Mouse (Mus musculus): ENCODE results near the gene Ptprt. TPM values are rescaled to one million over a fixed set of nuclear protein-coding genes. Genes with fewer than 3 reads are reported as not detected.
"Not testable (repeated sequence)": the region's sequence is repeated elsewhere in the genome, so short reads cannot be mapped to it uniquely, and the experiment has no call there.

The Ptprt gene
- polyA plus RNA-seq, 1 experiment from 2014 or later: 0.99 TPM

DNA sequence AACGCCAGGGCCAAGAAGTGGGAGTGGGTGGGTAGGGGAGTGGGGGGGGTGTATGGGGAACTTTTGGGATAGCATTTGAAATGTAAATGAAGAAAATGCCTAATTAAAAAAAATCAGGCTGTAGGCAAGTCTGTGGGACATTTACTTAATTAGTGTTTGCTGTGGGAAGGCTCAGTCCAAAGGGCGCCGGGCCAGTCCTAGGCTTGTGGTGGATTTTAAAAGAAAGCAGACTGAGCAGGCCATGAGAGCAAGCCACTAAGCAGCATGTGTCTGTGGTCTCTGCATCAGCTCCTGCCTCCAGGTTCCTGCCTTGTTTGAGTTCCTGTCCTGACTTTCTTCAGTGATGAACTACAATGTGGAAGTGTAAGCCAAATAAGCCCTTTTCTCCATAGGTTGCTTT is 524.8 kb downstream of the Ptprt start:
- ATAC-seq; H3K27me3 ChIP-seq (replicated peaks): not testable (repeated sequence)

DNA sequence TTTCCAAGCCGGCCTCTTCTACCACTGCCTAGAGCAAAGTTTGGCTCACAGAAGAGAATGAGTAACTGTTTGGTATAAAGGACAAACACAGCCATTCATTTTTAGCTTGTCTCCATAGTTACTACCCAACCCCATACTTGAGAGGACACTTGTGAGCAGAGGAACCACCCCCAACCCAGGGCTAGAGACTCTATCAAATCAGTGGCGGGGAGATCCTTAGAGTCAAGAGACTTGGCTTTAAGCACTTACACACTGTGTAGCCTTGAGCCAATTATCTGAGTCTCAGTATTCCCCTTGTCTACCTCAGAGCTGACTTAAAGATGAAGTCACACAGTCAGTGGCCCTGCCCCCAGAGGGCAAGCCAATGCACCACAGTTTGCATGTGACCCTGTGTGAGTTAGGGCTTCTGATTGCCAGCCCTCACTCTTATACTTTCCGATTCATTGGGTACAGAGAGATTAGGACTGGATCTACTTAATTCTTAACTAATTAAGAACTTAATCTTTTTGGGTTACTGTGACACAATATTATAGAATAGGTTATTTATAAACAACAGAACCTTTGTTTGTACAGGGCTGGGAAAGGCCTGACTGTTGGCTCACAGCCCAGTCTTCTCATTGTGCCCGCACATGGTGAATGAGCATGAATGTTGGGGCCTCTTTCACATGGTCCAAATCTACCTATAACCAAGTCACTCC is 529.2 kb downstream of the Ptprt start:
- H3K9ac ChIP-seq: no peak overlapping the region
- no peaks in the 10 kb centered on the region for H3K4me1 ChIP-seq (replicated peaks)
- no peak overlapping the region for H3K4me2 ChIP-seq (replicated peaks)
- peak; percentile 31 for ATAC-seq
- H3K9me3 ChIP-seq: no peaks in the 10 kb centered on the region
- H3K27me3 ChIP-seq (replicated peaks): no peaks in the 10 kb centered on the region
- no peaks in the 10 kb centered on the region for H3K36me3 ChIP-seq
- H3K4me3 ChIP-seq (replicated peaks): no peak overlapping the region
- WGBS: 68% methylated on average over 4 of the region's 4 CpGs
- no peak overlapping the region for H3K27ac ChIP-seq

More for the DNA sequence above, 524.8 kb downstream of the Ptprt start:
- not testable (repeated sequence) for H3K4me3 ChIP-seq (replicated peaks); H3K4me1 ChIP-seq (replicated peaks); H3K36me3 ChIP-seq; H3K9me3 ChIP-seq; H3K9ac ChIP-seq; H3K27ac ChIP-seq; H3K4me2 ChIP-seq (replicated peaks)
- WGBS: 97% methylated on average over 3 of the region's 3 CpGs

DNA sequence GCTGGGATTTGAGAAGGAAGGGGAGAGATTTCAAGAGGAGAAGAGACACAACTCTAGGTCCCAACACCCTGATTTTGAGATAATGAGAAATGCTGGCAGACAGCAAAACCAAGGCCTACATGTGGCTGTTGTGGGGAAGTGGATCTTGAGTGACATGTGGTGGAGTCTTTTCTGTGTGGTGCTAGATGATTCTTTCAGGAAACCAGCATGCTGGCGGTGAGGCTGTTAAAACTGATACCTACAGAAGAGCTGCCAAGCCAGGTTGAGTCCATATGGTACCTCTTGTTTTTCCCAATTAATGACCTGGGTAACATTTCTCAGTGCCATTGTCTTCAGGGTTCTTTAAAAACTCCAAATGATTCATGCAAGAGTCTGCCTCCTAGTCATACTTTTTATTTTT is 531.1 kb downstream of the Ptprt start:
- Histone ChIP-seq H3K4me2 (replicated peaks) (no peak overlapping the region), H3K4me3 (replicated peaks) (no peak overlapping the region), H3K9ac (no peak overlapping the region), H3K27ac (no peak overlapping the region), H3K9me3 (no peaks in the 10 kb centered on the region), H3K4me1 (replicated peaks) (no peaks in the 10 kb centered on the region), H3K36me3 (no peaks in the 10 kb centered on the region), H3K27me3 (replicated peaks) (no peaks in the 10 kb centered on the region)
- 85% methylated on average over 1 of the region's 1 CpGs for WGBS
- ATAC-seq: no peak

DNA sequence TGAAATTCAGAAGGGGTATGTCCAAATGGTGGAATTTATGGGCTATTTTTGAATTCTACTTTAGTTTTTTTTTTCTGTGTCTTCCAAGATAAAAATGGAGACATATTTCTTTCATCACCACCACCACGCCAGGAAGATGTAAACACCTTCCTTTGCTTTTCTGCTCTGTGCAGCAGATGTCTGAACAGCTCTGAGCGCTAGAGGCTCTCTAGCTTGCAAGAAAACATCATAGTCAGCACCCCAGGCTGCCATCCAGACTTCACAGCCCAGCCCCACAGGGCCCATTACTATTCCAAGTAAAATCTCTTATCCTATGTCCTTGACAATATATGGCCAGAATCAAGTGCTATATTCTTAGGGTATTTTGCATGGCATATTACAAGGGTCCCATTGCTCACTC is 542.9 kb downstream of the Ptprt start:
- H3K36me3 ChIP-seq: no peaks in the 10 kb centered on the region
- no peaks in the 10 kb centered on the region for H3K4me1 ChIP-seq (replicated peaks)
- no peak overlapping the region for H3K4me3 ChIP-seq (replicated peaks)
- 56% methylated on average over 2 of the region's 2 CpGs for WGBS
- no peak overlapping the region for H3K9ac ChIP-seq
- no peak overlapping the region for H3K27ac ChIP-seq
- no peak overlapping the region for H3K4me2 ChIP-seq (replicated peaks)
- no peak for ATAC-seq
- H3K27me3 ChIP-seq (replicated peaks): no peaks in the 10 kb centered on the region
- no peaks in the 10 kb centered on the region for H3K9me3 ChIP-seq

DNA sequence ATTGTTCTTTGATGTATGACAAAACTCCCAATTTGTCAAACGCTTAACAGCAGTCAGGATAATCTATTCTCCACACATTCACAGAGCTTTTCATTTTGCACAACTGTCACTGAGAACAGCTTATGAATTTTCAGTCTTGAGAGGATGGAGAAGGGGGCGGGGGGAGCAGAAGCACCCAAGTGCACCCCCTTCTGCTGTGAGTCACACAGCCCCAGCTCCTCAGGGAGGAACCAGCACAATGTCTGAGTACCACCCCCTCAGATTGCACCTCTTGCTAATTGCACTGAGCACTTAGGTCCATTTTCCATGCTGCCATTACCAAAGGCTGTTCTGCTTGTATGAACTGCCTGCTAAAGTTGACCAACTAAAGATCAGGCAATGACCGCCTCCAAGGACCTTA is 578.6 kb downstream of the Ptprt start:
- Histone ChIP-seq H3K27me3 (replicated peaks) (no peaks in the 10 kb centered on the region), H3K9ac (no peak overlapping the region), H3K4me2 (replicated peaks) (no peak overlapping the region), H3K36me3 (no peaks in the 10 kb centered on the region), H3K9me3 (no peaks in the 10 kb centered on the region), H3K27ac (no peak overlapping the region), H3K4me1 (replicated peaks) (no peaks in the 10 kb centered on the region), H3K4me3 (replicated peaks) (no peak overlapping the region)
- ATAC-seq: no peak
- WGBS: 91% methylated on average over 3 of the region's 3 CpGs

DNA sequence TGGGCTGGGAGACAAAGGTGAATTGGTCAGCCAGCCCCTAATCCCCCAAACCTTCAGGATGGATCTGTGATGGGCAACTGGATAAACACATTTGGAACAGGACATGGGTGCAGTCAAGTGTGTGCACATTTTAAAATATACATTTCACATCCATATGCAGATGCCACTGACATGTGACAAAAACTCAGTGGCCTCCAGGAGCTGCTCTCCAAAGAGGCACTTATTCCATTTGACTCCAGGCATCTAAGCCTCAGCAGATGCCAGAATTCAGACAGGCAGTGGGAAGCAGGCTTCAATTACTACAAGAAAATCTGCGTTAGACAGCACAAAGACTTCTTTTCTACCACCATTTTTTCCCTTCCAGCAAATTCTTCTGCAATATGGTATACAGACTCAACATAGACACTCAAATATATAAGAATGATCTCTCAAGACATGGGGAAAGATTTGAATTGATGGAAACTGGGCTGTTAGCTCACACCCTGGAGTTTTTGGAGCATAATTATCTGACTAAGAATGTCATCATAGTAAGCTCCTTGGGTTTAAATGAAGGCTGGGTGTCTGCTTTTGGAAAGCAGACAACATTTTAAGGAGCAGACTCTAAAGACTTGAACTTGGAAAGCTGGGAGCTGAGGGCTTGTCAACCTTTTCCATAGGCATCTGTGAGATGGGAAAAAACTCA is 580.1 kb downstream of the Ptprt start:
- no peak overlapping the region for H3K27ac ChIP-seq
- no peaks in the 10 kb centered on the region for H3K36me3 ChIP-seq
- no peaks in the 10 kb centered on the region for H3K27me3 ChIP-seq (replicated peaks)
- no peak overlapping the region for H3K4me2 ChIP-seq (replicated peaks)
- no peak overlapping the region for H3K4me3 ChIP-seq (replicated peaks)
- no peak overlapping the region for H3K9ac ChIP-seq
- no peaks in the 10 kb centered on the region for H3K4me1 ChIP-seq (replicated peaks)
- 76% methylated on average over 1 of the region's 1 CpGs for WGBS
- ATAC-seq: no peak
- H3K9me3 ChIP-seq: no peaks in the 10 kb centered on the region

DNA sequence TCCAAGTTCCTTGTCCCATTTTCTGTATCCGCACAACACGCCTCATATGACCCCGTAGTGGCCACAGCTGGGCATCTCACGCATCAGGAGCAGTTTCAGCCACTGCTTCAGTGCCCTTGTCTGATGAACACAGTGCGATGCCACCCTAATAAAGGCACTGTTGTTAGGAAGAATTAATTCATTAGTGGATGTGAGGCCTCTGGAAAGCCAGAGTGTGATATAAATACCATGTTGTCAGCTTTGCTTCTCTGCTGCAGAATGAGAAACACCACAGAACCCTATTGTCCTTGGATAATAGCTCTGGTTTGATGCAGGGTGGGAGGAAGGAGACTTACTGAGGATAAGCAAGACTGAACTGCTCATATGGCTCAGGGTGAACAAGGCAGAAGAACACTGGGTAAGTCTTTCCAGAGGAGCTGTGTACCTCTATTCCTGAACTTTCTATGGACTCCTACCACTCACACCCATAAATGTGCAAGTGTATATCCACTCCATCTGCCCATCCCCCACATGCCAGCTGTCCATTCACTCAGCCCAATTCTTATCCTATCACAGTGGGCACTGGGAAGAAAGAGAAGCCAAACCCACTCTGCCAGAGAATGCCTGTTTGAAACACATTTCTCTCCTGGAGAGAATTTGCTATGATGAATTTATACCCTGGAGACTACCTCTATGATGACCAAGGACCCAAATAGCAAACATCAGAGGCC is 582.2 kb downstream of the Ptprt start:
- no peak overlapping the region for H3K4me3 ChIP-seq (replicated peaks)
- H3K27me3 ChIP-seq (replicated peaks): no peaks in the 10 kb centered on the region
- no peaks in the 10 kb centered on the region for H3K36me3 ChIP-seq
- no peak overlapping the region for H3K9ac ChIP-seq
- no peak overlapping the region for H3K27ac ChIP-seq
- WGBS: 82% methylated on average over 5 of the region's 5 CpGs
- no peaks in the 10 kb centered on the region for H3K9me3 ChIP-seq
- no peaks in the 10 kb centered on the region for H3K4me1 ChIP-seq (replicated peaks)
- no peak overlapping the region for H3K4me2 ChIP-seq (replicated peaks)
- no peak for ATAC-seq

DNA sequence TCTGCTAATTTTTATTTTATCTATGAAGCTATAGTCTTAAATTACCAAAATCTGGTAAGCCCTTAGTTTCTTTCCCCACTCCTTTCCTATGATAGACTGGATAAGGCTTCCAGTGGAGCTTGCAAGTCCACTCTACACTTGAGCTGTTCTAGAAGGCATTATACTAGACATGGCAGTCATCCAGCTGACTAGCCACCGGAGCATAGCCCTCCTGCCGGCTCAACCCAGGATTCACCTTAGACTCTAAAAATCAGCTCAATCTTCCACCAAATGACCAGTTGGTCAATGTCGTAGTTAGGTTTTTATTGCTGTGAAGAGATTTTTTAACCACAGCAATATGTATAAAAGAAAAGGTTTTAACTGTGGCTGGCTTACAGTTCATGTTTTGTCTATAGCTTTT is 608.1 kb downstream of the Ptprt start:
- Histone ChIP-seq H3K4me2 (replicated peaks) (no peak overlapping the region), H3K4me3 (replicated peaks) (no peak overlapping the region), H3K9me3 (no peaks in the 10 kb centered on the region), H3K9ac (no peak overlapping the region), H3K27me3 (replicated peaks) (no peaks in the 10 kb centered on the region), H3K36me3 (no peaks in the 10 kb centered on the region), H3K27ac (no peak overlapping the region), H3K4me1 (replicated peaks) (no peaks in the 10 kb centered on the region)
- no peak for ATAC-seq
- WGBS: 92% methylated on average over 3 of the region's 3 CpGs

DNA sequence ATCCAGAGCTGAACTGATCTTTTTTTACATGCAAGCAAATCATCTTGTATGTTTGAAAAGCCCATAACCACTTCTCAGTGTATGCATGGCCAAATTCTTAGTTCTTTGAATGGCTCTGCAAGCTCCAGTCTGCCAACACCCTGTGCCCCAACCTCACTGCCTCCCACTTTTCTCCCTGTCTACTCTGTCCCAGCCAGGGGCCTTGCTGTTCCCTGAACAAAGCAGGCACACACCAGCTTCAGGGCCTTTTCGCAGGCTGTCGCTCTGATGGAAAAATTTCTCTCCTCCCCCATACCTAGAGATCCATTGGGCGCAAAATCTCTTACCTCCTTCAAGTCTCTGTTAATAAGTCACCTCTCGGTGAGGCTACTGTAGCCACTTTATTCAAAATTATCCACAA is 610.7 kb downstream of the Ptprt start:
- WGBS: 91% methylated on average over 4 of the region's 4 CpGs

DNA sequence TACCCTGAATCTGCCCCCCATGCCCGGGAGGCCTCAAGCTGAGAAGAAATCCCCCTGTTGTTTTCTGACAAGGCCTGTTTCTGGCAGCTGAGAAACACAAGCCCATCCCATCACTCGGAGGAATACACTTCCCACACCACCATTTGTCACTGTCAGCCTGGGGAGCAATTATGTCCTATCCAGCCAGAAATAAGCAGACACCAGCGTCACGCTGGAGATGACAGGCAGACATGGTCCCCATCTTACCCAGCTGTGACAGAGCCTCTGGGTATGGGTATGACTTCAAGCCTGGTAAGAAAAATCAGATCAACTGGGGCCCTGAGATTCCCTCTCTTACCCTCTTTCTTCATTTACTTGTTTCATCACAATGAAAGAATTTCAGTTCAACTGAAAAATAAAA is 625.3 kb downstream of the Ptprt start:
- 47% methylated on average over 4 of the region's 4 CpGs for WGBS
- Histone ChIP-seq H3K4me1 (replicated peaks) (no peaks in the 10 kb centered on the region), H3K4me3 (replicated peaks) (no peak overlapping the region), H3K4me2 (replicated peaks) (no peak overlapping the region), H3K36me3 (no peaks in the 10 kb centered on the region), H3K27me3 (replicated peaks) (no peaks in the 10 kb centered on the region), H3K27ac (no peak overlapping the region), H3K9ac (no peak overlapping the region), H3K9me3 (no peaks in the 10 kb centered on the region)
- no peak for ATAC-seq

More for the DNA sequence above, 610.7 kb downstream of the Ptprt start:
- H3K27ac ChIP-seq: no peak overlapping the region
- no peaks in the 10 kb centered on the region for H3K9me3 ChIP-seq
- no peak overlapping the region for H3K4me2 ChIP-seq (replicated peaks)
- H3K4me3 ChIP-seq (replicated peaks): no peak overlapping the region
- no peaks in the 10 kb centered on the region for H3K27me3 ChIP-seq (replicated peaks)
- no peak overlapping the region for H3K9ac ChIP-seq
- no peaks in the 10 kb centered on the region for H3K36me3 ChIP-seq
- H3K4me1 ChIP-seq (replicated peaks): no peaks in the 10 kb centered on the region
- ATAC-seq: no peak

DNA sequence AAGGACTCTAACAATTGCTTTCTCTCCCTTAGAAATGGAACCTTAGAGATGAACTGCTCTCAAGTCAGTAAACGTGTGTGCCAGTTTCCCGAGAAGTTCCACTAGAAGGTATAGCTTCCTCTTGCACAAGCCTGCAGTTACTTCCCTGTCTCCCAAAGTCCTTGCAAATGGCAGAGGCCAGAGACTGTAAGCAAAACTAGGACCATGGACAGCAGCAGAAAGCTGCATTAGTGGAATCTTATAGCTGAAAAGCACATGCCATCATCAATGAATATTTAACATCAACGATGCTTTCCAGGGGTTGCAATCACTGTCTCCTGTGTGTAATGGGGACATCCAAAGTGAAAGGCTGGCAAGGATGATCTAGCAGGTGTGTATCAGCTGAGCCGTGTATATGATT is 629.3 kb downstream of the Ptprt start:
- ATAC-seq: no peak
- WGBS: 65% methylated on average over 4 of the region's 4 CpGs
- Histone ChIP-seq H3K4me3 (replicated peaks) (no peak overlapping the region), H3K4me1 (replicated peaks) (no peaks in the 10 kb centered on the region), H3K27me3 (replicated peaks) (no peaks in the 10 kb centered on the region), H3K27ac (no peak overlapping the region), H3K36me3 (no peaks in the 10 kb centered on the region), H3K9me3 (no peaks in the 10 kb centered on the region), H3K4me2 (replicated peaks) (no peak overlapping the region), H3K9ac (no peak overlapping the region)

DNA sequence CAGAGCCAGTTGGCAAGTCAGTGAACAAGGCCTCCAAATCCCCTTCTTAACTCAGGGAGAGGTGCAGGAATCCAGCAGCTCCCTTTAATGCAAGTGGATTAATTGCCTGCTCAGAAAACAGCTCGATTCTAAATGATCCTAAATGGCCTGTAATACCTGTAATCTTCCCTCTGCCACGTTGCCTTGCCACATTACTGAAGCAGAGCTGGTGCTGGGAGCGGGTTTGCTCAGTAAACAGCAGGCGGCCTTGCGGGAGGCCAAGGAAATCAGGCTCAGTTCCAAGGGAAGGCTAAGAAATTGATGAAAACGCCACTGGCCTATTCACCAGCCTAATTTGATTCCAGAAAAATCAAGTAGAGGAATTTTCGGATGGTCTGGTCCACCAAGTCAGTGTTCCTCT is 659.9 kb downstream of the Ptprt start:
- Histone ChIP-seq H3K4me3 (replicated peaks) (no peak overlapping the region), H3K9me3 (no peaks in the 10 kb centered on the region), H3K27ac (no peak overlapping the region), H3K4me2 (replicated peaks) (no peak overlapping the region), H3K9ac (no peak overlapping the region), H3K27me3 (replicated peaks) (no peaks in the 10 kb centered on the region), H3K4me1 (replicated peaks) (no peaks in the 10 kb centered on the region), H3K36me3 (no peaks in the 10 kb centered on the region)
- 48% methylated on average over 7 of the region's 7 CpGs for WGBS
- no peak for ATAC-seq

DNA sequence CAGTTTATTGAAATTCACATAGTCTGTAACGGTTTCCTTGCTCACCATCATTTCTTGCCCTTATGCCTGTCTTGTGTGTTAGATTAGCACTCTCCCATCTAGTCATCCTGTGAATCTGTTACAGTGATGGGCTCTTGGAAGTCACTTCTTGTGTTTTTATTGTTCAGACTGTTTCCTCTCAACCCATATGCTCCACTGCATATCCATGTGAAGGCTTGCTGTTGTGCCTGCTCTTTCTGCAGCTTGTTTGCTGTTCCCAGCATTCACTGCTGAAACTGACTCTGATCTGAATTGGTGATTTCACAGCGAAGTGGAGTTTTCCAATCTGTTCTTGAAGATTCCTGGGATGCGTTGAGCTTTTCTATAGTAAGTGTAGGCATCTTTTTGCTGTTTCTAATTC is 678.6 kb downstream of the Ptprt start:
- ATAC-seq: no peak

More for the DNA sequence above, 678.6 kb downstream of the Ptprt start:
- H3K36me3 ChIP-seq: no peaks in the 10 kb centered on the region
- H3K4me3 ChIP-seq (replicated peaks): no peak overlapping the region
- H3K4me2 ChIP-seq (replicated peaks): no peak overlapping the region
- no peak overlapping the region for H3K9ac ChIP-seq
- H3K27ac ChIP-seq: no peak overlapping the region
- no peaks in the 10 kb centered on the region for H3K4me1 ChIP-seq (replicated peaks)
- H3K9me3 ChIP-seq: no peaks in the 10 kb centered on the region
- 69% methylated on average over 3 of the region's 3 CpGs for WGBS
- H3K27me3 ChIP-seq (replicated peaks): no peaks in the 10 kb centered on the region
